Mouse (Mus musculus) E14TG2a.4 (cell line): ENCODE measurements at regions not wholly inside any gene's neighbourhood (a gene's known extent, or its start where the extent isn't known, plus 50 kb on each side); places are given as distances from the start of the nearest gene placed in this dataset.
A peak's percentile ranks its signal among the peaks of the same experiment; 100 is the strongest.

Source experiments
- H3K27me3 ChIP-seq: 2 replicates; pipeline ENCODE4 v1.6.1; 2014; ENCODE audit warnings: low read length, control low read depth; ENCODE audit not compliant: insufficient read depth
- H3K36me3 ChIP-seq: 2 replicates; pipeline ENCODE4 v1.6.1; 2014; ENCODE audit warnings: low read length, control low read depth; ENCODE audit not compliant: insufficient read depth
- H3K4me1 ChIP-seq: replicated peaks from 2 replicates; pipeline ENCODE4 v1.6.1; 2014; ENCODE audit warnings: low read depth, low read length, control low read depth
- H3K4me3 ChIP-seq: replicated peaks from 2 replicates; pipeline ENCODE4 v1.5.1; 2014; ENCODE audit warnings: mild to moderate bottlenecking, low read length
- H3K9me3 ChIP-seq: 2 replicates; pipeline ENCODE4 v1.6.1; 2014; ENCODE audit warnings: low read length, control low read depth
- CTCF ChIP-seq: conservative IDR thresholded peaks from 2 replicates; pipeline ENCODE4 v1.5.1; 2014; ENCODE audit warnings: low read length
- NANOG ChIP-seq: IDR thresholded peaks from 2 replicates; pipeline ENCODE4 v1.6.1; 2014; ENCODE audit warnings: borderline replicate concordance, low read length, mixed read lengths
- POU5F1 ChIP-seq: IDR thresholded peaks from 2 replicates; pipeline ENCODE4 v1.6.1; 2014; ENCODE audit warnings: low read length, borderline replicate concordance

- TF ChIP-seq POU5F1 (no peak), CTCF (peak; percentile 96)
- Histone ChIP-seq H3K4me3 (no peak overlapping the region), H3K4me1 (no peaks in the 10 kb centered on the region), H3K27me3 (no peaks in the 10 kb centered on the region), H3K36me3 (no peaks in the 10 kb centered on the region), H3K9me3 (no peaks in the 10 kb centered on the region)
These were observed 56.4 kb downstream of the Bod1 start for GRCm38 (mm10) chr11:31615107-31615811.

- Histone ChIP-seq H3K9me3 (no peaks in the 10 kb centered on the region), H3K27me3 (no peaks in the 10 kb centered on the region), H3K4me1 (no peaks in the 10 kb centered on the region), H3K4me3 (no peak overlapping the region), H3K36me3 (no peaks in the 10 kb centered on the region)
- TF ChIP-seq POU5F1: no peak
- no peak for TF ChIP-seq NANOG
- TF ChIP-seq CTCF: no peak
These were observed 57.3 kb downstream of the Bod1 start for GRCm38 (mm10) chr11:31614394-31614713.

GRCm38 (mm10) chr11:31613688-31614393 is 57.8 kb downstream of the Bod1 start:
- H3K36me3 ChIP-seq: no peaks in the 10 kb centered on the region
- H3K4me1 ChIP-seq: no peaks in the 10 kb centered on the region
- H3K27me3 ChIP-seq: no peaks in the 10 kb centered on the region
- H3K4me3 ChIP-seq: no peak overlapping the region
- H3K9me3 ChIP-seq: no peaks in the 10 kb centered on the region
- TF ChIP-seq POU5F1: no peak
- no peak for TF ChIP-seq CTCF
- TF ChIP-seq NANOG: no peak

- Histone ChIP-seq H3K36me3 (no peaks in the 10 kb centered on the region), H3K27me3 (0 out of 2 replicates have a peak, but pooled peaks cover 3% of the 10 kb centered on the region), H3K4me3 (no peak overlapping the region), H3K9me3 (0 out of 2 replicates have a peak, but pooled peaks cover 4% of the 10 kb centered on the region), H3K4me1 (no peaks in the 10 kb centered on the region)
- no peak for TF ChIP-seq POU5F1
- TF ChIP-seq NANOG: no peak
- TF ChIP-seq CTCF: no peak
These were observed 63.2 kb downstream of the Bod1 start for GRCm38 (mm10) chr11:31608458-31608857.

- TF ChIP-seq CTCF (no peak), POU5F1 (no peak), NANOG (no peak)
- Histone ChIP-seq H3K9me3 (peaks cover 30% of the 10 kb centered on the region), H3K27me3 (no peaks in the 10 kb centered on the region), H3K4me1 (no peaks in the 10 kb centered on the region), H3K36me3 (no peaks in the 10 kb centered on the region), H3K4me3 (no peak overlapping the region)
These were observed 70.2 kb downstream of the Bod1 start for GRCm38 (mm10) chr11:31601499-31601898.

GRCm38 (mm10) chr11:31593604-31594003 is 78.1 kb downstream of the Bod1 start:
- TF ChIP-seq CTCF (no peak), NANOG (no peak), POU5F1 (no peak)
- no peaks in the 10 kb centered on the region; the same call in 1 of the 2 replicates for H3K4me1 ChIP-seq
- H3K36me3 ChIP-seq: no peaks in the 10 kb centered on the region
- 0 out of 2 replicates have a peak, but pooled peaks cover 7% of the 10 kb centered on the region for H3K27me3 ChIP-seq
- H3K4me3 ChIP-seq: no peak overlapping the region
- H3K9me3 ChIP-seq: peaks cover 13% of the 10 kb centered on the region; the same call in 1 of the 2 replicates

GRCm38 (mm10) chr11:31592061-31592460 is 79.6 kb downstream of the Bod1 start:
- Histone ChIP-seq H3K4me3 (peak overlapping the region; percentile 71), H3K4me1 (no peaks in the 10 kb centered on the region; the same call in 1 of the 2 replicates), H3K36me3 (no peaks in the 10 kb centered on the region), H3K9me3 (peaks cover 13% of the 10 kb centered on the region; the same call in 1 of the 2 replicates), H3K27me3 (0 out of 2 replicates have a peak, but pooled peaks cover 7% of the 10 kb centered on the region)
- TF ChIP-seq CTCF: no peak
- no peak for TF ChIP-seq NANOG
- TF ChIP-seq POU5F1: no peak

- Histone ChIP-seq H3K4me1 (no peaks in the 10 kb centered on the region; the same call in 1 of the 2 replicates), H3K36me3 (no peaks in the 10 kb centered on the region), H3K27me3 (0 out of 2 replicates have a peak, but pooled peaks cover 7% of the 10 kb centered on the region), H3K4me3 (peak overlapping the region; percentile 71), H3K9me3 (peaks cover 14% of the 10 kb centered on the region; the same call in 1 of the 2 replicates)
- TF ChIP-seq CTCF (no peak), POU5F1 (no peak), NANOG (no peak)
These were observed 80.6 kb downstream of the Bod1 start for GRCm38 (mm10) chr11:31591037-31591554.
